Mouse (Mus musculus) stomach, embryonic 16.5 days (tissue): ENCODE measurements around the gene F3. TPM values are rescaled to one million over a fixed set of nuclear protein-coding genes. Genes with fewer than 3 reads are reported as not detected.

Source experiments
- ATAC-seq: fragments of 200-750 bp; cut with Nextera tagmentation; 2 replicates; pipeline ENCODE4 v1.8.0; 2017; ENCODE audit warnings: moderate number of reproducible peaks, moderate TSS enrichment; ENCODE audit not compliant: insufficient read depth, low FRiP score
- H3K27ac ChIP-seq: fragments of 300-500 bp; sonication (generic); 2 replicates; pipeline ENCODE4 v1.5.1; 2014; ENCODE audit warnings: low read length
- H3K27me3 ChIP-seq: fragments of 300-500 bp; sonication (generic); 2 replicates; pipeline ENCODE4 v1.6.1; 2014; ENCODE audit warnings: low read length, control low read depth, mixed read lengths; ENCODE audit not compliant: control insufficient read depth, insufficient read depth
- H3K36me3 ChIP-seq: fragments of 300-500 bp; sonication (generic); 2 replicates; pipeline ENCODE4 v1.6.1; 2014; ENCODE audit warnings: low read length; ENCODE audit not compliant: control insufficient read depth, insufficient read depth
- H3K4me1 ChIP-seq: fragments of 300-500 bp; sonication (generic); 2 replicates; pipeline ENCODE4 v1.6.1; 2014; ENCODE audit warnings: low read length, control low read depth, mixed read lengths; ENCODE audit not compliant: control insufficient read depth, insufficient read depth
- H3K4me2 ChIP-seq: fragments of 300-500 bp; sonication (generic); 2 replicates; pipeline ENCODE4 v1.6.1; 2014; ENCODE audit warnings: low read depth, low read length, mixed read lengths
- H3K4me3 ChIP-seq: fragments of 300-500 bp; sonication (generic); replicated peaks from 2 replicates; pipeline ENCODE4 v1.5.1; 2014; ENCODE audit warnings: mild to moderate bottlenecking, low read length
- H3K9ac ChIP-seq: fragments of 300-500 bp; sonication (generic); 2 replicates; pipeline ENCODE4 v1.6.1; 2014; ENCODE audit warnings: low read length
- H3K9me3 ChIP-seq: fragments of 300-500 bp; sonication (generic); replicated peaks from 2 replicates; pipeline ENCODE4 v1.6.1; 2016; ENCODE audit warnings: low read length, control low read depth; ENCODE audit not compliant: control insufficient read depth
- WGBS: fragments of 180-500 bp; shearing (Covaris S2); extraction: QIAGEN DNeasy Blood & Tissue Kit; methylation state at CpG from one replicate; pipeline ENCODE4 v1.1.7; 2014; 5-methylcytosine and 5-hydroxymethylcytosine counted together
- polyA plus RNA-seq: library from polyadenylated mRNA; unstranded; fragments of >200 nt; fragmentation: Nextera tagmentation; extraction: Ambion mirVana; gene quantifications from 2 replicates; pipeline ENCODE4 v1.2.1, GENCODE M21; 2015

The F3 gene
- polyA plus RNA-seq, 1 experiment from 2014 or later = 39.0 TPM

DNA sequence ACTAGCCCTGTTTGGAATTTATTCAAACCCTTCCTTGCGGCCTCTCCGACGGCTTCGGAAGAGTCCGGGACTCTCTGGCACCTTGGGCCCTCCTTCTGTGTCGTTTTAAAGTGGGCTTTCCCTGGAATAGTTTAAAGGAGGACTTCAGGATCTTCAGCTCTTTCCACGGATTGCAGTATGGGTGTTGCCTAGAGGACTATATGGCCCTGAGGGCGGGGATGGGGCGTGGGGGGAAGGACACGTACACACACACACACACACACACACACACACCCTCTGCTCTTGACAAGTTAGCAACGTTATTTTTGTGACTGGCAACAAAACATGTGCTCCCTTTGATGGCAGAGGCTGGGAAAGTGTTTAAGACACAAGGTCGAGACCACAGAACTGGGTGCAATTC, 1.2 kb downstream of the F3 start:
- H3K4me2 ChIP-seq = peak overlapping the region; percentile 81
- peak overlapping the region; percentile 69 for H3K4me3 ChIP-seq
- peak overlapping the region; percentile 76 for H3K9ac ChIP-seq
- no peaks in the 10 kb centered on the region for H3K27me3 ChIP-seq
- peaks cover 17% of the 10 kb centered on the region for H3K4me1 ChIP-seq
- H3K36me3 ChIP-seq = no peaks in the 10 kb centered on the region; the same call in 1 of the 2 replicates
- no peak for ATAC-seq
- WGBS = 26% methylated on average over 12 of the region's 12 CpGs
- peak overlapping the region; percentile 68; the same call in 1 of the 2 replicates for H3K27ac ChIP-seq
- no peaks in the 10 kb centered on the region for H3K9me3 ChIP-seq

DNA sequence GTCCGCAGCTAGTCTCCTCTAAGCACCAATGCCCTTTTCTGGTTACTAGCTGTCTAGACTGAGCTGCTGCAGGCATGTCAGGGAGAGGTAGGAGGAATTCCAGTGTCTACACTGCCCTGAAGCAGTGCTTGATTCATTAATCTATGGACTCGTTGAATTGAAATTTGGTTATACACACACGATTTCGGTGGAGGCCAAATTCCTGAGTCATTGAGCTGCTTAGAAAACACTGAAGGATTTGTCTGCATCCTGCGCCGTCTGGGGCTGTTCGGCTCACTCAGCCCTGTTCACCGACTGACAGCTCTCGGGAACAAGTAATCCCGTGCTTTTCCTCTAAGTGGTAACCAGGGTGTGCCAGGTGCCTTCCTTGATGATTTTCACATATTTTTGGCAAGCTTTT, 2.3 kb downstream of the F3 start:
- Histone ChIP-seq H3K36me3 (no peaks in the 10 kb centered on the region; the same call in 1 of the 2 replicates), H3K9ac (no peak overlapping the region), H3K4me2 (peak overlapping the region; percentile 81; the same call in 1 of the 2 replicates), H3K27me3 (no peaks in the 10 kb centered on the region), H3K27ac (no peak overlapping the region), H3K4me1 (peaks cover 17% of the 10 kb centered on the region), H3K9me3 (no peaks in the 10 kb centered on the region), H3K4me3 (no peak overlapping the region; the same call in 1 of the 2 replicates)
- 67% methylated on average over 10 of the region's 10 CpGs for WGBS
- ATAC-seq = no peak

DNA sequence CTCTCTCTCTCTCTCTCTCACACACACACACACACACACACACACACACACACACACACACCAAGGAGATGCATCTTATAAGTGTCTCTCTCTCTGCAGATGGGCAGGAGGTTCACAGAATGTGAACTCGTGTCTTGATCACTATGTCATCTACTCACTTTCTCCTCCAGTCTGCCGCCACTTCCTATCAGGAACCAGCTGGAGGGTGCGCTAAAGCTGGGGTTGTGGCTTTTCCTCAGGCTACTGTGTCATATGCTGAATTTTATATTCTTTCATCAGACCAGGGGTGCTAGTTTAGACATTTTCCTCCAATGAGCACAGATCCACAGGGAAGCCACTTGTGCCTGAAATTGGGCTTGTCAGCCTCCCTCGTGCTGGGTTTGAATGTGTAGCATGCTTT, 6.3 kb downstream of the F3 start:
- Histone ChIP-seq H3K4me1 (0 out of 2 replicates have a peak, but pooled peaks cover 3% of the 10 kb centered on the region), H3K27me3 (no peaks in the 10 kb centered on the region), H3K4me2 (no peak overlapping the region), H3K36me3 (no peaks in the 10 kb centered on the region; the same call in 1 of the 2 replicates), H3K27ac (no peak overlapping the region), H3K4me3 (no peak overlapping the region), H3K9me3 (no peaks in the 10 kb centered on the region), H3K9ac (no peak overlapping the region)
- ATAC-seq = no peak
- 89% methylated on average over 4 of the region's 4 CpGs for WGBS

DNA sequence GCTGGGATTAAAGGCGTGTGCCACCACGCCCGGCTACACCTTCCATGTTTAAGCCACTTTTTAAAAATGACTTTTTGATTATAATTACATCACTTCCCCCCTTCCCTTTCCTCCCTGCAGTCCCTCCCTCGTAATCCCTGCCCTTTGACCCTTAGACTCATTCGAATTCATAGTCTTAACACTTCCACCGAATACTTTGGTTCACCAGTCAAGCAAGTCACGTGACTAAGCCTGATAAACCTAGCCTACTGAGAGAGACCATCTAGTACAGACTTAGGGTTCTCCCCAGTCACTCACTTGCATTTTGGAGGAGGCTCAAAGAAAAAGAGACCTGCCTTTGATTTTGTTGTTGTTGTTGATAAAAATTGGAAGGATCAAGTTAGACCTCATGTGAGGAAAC, 12.2 kb downstream of the F3 start:
- H3K36me3 ChIP-seq = no peaks in the 10 kb centered on the region
- no peak overlapping the region for H3K4me2 ChIP-seq
- H3K4me1 ChIP-seq = peaks cover 12% of the 10 kb centered on the region
- no peaks in the 10 kb centered on the region for H3K27me3 ChIP-seq
- no peak for ATAC-seq
- H3K9ac ChIP-seq = no peak overlapping the region; the same call in 1 of the 2 replicates
- WGBS = 51% methylated on average over 7 of the region's 7 CpGs
- H3K4me3 ChIP-seq = no peak overlapping the region
- no peaks in the 10 kb centered on the region for H3K9me3 ChIP-seq
- peak overlapping the region; percentile 50 for H3K27ac ChIP-seq

DNA sequence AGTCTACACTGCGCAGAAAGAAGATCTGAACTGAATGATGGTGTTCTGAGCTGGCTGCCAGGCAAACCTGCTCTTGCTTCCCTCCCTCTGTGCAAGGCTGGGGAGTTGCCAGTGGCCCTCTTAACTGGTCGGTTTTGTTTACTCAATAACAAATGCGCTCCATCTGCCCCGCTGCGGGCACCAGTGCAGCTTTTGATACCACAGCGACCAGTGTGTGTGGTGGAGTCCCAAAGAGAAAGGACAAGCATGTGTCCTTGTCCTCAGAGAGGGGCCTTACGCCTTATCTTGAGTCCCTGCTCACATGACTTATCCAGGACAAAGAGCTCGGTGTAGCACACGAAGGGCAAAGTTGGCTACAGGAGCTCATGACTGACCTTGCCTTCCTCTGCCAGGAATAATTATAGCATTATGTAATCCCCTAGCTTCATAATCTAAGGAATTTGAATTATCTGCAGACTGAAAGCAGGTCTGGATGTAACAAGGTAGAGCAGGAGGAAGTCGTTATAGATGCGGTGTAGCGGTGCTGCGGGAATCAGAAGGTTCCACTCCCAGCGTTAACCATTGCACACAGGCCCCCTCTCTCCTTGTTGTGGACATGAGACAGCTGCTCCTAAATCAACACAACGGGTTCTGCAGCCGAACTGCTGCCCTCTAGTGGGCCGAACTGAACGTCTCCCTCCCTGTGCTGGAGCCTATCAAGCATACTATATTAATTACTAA, 12.8 kb downstream of the F3 start:
- H3K27me3 ChIP-seq = no peaks in the 10 kb centered on the region
- peak overlapping the region; percentile 21; the same call in 1 of the 2 replicates for H3K9ac ChIP-seq
- H3K36me3 ChIP-seq = no peaks in the 10 kb centered on the region
- 21% methylated on average over 18 of the region's 18 CpGs for WGBS
- H3K4me1 ChIP-seq = peaks cover 12% of the 10 kb centered on the region
- H3K27ac ChIP-seq = peak overlapping the region; percentile 50
- no peak overlapping the region for H3K4me3 ChIP-seq
- ATAC-seq = peak; percentile 82
- H3K4me2 ChIP-seq = peak overlapping the region; percentile 22
- H3K9me3 ChIP-seq = no peaks in the 10 kb centered on the region

DNA sequence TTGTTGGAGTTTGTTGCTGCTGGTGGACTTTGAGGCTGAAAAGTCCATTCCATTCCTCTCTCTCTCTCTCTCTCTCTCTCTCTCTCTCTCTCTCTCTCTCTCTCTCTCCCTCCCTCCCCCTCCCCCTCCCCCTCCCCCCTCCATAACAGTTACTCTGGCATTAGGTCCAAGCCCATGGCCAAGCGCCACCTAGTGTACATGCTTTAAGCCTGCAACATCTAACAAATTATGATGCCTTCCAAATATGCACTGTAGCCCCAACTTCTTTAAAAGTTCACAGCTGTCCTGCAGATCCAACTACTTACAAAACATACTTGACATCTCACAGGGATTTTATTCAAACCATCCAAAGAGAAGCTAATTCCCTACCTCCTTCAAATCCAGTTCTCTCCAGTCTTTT, 14.1 kb downstream of the F3 start:
- no peak for ATAC-seq
- WGBS = 38% methylated on average over 1 of the region's 1 CpGs
- Histone ChIP-seq H3K36me3 (no peaks in the 10 kb centered on the region), H3K4me1 (peaks cover 12% of the 10 kb centered on the region), H3K9ac (no peak overlapping the region), H3K4me2 (no peak overlapping the region), H3K4me3 (no peak overlapping the region), H3K27me3 (no peaks in the 10 kb centered on the region), H3K9me3 (no peaks in the 10 kb centered on the region), H3K27ac (no peak overlapping the region)

DNA sequence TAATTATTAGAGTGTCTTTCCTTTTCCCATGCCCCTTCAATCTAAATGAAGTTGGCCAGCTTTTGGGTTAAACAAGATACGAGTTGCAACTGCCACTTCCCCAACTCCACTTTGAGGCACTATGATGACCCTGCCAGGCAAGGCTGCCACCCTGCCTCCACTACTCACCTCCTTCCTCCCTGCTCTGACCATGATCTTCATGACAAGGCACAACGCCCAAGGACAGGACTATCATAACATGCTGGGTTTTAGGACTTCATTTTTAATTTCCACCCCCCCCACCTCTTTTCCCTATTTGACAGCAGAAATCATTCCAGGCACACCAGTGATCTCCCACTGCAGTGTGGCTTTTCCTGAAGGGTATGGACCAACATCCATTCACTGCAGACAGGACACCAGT, 14.6 kb downstream of the F3 start:
- peaks cover 12% of the 10 kb centered on the region for H3K4me1 ChIP-seq
- WGBS = 67% methylated on average over 2 of the region's 2 CpGs

DNA sequence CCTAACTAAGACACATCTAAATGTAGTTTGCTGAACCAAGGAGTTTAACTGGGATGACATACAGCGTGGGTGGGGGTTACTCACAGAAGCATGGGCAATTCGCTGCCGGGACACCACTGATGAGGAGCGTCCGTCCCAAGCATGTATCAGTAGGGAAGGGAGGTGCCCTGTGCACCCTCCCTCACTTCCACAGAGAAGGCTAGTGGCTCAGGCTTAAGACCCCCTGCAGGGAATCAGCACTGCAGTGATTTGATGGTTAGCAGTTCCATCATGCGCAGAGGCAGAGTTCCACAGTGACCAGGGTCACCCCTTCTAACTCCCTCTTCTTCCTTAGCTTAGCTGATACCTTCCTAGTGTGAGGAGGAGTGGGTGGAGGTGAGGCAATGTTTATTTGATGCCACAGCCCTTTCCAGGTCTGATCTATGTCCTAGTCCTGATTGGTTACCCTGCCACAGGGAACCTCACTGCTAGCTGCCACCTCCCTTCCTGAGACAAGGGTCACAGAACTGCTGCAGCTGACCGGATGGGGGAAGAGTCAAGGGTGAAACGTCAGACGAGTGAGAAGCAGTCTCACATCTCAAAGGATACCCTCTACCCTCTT, 15.5 kb downstream of the F3 start:
- Histone ChIP-seq H3K9me3 (no peaks in the 10 kb centered on the region), H3K36me3 (no peaks in the 10 kb centered on the region), H3K4me2 (no peak overlapping the region), H3K4me3 (no peak overlapping the region), H3K9ac (no peak overlapping the region), H3K4me1 (peaks cover 12% of the 10 kb centered on the region), H3K27me3 (no peaks in the 10 kb centered on the region), H3K27ac (no peak overlapping the region)
- 64% methylated on average over 9 of the region's 9 CpGs for WGBS
- no peak for ATAC-seq

More for the DNA sequence above, 14.6 kb downstream of the F3 start:
- Histone ChIP-seq H3K4me3 (no peak overlapping the region), H3K27ac (no peak overlapping the region), H3K9ac (no peak overlapping the region), H3K36me3 (no peaks in the 10 kb centered on the region), H3K4me2 (no peak overlapping the region), H3K9me3 (no peaks in the 10 kb centered on the region), H3K27me3 (no peaks in the 10 kb centered on the region)
- no peak for ATAC-seq

DNA sequence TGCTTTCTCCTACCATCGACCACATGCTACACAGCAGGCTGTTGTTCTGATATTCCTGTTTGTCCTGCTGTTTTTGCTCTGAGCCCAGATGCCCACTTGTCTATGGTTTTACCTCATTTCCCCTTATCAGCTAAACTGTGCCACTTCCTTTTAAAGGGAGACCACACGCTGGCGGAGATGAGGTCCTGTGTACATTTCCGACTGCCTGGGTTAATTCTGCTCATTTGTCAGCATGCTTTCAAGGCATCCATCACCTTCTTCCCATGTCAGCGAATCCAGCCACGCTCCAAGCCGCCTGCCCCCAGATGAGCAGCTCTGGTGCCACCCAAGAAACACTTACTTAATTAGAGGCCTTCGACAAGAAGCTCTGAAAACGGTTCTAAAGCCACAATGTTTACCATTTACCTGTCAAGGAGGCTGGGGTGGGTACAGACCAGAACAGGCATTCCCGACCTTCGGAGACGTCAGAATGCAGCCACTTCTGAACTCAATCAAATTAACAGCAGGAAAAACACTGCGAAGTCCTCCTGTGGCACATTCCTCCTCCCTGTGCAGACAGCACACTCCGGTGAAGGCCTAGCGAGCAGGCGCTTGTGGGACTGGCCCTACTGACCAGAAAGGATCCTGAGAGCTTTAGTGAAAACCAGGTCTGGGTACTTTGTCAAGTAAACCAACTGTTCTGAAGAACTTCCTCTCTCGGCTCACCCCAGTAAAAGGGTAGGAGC, 16.3 kb downstream of the F3 start:
- H3K4me3 ChIP-seq = no peak overlapping the region
- no peaks in the 10 kb centered on the region for H3K9me3 ChIP-seq
- no peak for ATAC-seq
- WGBS = 28% methylated on average over 17 of the region's 17 CpGs
- peaks cover 12% of the 10 kb centered on the region for H3K4me1 ChIP-seq
- no peak overlapping the region for H3K4me2 ChIP-seq
- no peak overlapping the region for H3K27ac ChIP-seq
- H3K27me3 ChIP-seq = no peaks in the 10 kb centered on the region
- H3K9ac ChIP-seq = no peak overlapping the region
- no peaks in the 10 kb centered on the region for H3K36me3 ChIP-seq
